Mouse (Mus musculus): ENCODE measurements around the gene Zmat3. TPM values are rescaled to one million over a fixed set of nuclear protein-coding genes. Genes with fewer than 3 reads are reported as not detected.

The Zmat3 gene
- polyA plus RNA-seq, 1 experiment from 2014 or later: 10.6 TPM

Other genes with a start within 250 kb of the Zmat3 start
- 17.2 and 23.0 TPM in 2 replicates for gene Pik3ca, start 31.7 kb upstream of the Zmat3 start, polyA plus RNA-seq (2014; fragmentation: Nextera tagmentation; extraction: Ambion mirVana)
- gene Kcnmb3, start 126.2 kb upstream of the Zmat3 start, polyA plus RNA-seq (2014; fragmentation: Nextera tagmentation; extraction: Ambion mirVana): not detected in 2 replicates
- 48.4 TPM in 2 replicates for gene Zfp639, start 144.2 kb upstream of the Zmat3 start, polyA plus RNA-seq (2014; fragmentation: Nextera tagmentation; extraction: Ambion mirVana)
- 26.8 and 31.5 TPM in 2 replicates for gene Mfn1, start 163.5 kb upstream of the Zmat3 start, polyA plus RNA-seq (2014; fragmentation: Nextera tagmentation; extraction: Ambion mirVana)